In the genomic region with DNA sequence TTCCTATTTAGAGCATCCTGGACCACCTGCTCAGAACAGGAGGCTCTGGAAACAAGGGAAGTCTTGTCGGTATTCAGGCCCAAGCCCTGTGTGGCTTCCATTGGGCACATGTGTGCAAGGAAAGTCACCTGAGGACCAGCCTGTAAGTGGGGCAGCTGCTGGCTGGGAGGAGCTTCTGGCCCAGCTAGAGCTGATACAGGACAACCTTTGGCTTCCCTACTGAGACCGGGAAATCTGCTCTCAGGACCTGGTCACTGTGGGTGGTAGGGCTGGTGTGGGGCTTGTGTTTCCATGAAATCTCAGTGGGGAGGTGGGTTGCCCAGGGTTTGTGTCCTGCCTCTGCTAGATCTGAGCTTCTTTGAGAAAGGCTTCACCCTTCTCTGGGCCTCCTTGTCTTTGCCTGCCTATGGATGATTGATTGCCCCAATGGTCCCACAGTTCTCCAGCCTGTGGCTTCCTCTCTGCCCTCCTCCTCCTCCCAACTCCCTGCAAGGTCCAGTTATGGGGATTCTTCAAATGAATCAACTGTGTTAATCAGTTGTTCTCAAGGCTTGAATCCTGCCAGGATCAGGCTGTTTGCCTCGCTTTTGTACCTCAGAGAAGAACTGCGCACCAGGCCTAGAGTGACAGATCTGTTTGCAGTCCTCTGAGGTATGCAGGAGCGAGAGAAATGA, we compare ENCODE assay signal across 24 mouse cellular contexts. TPM values are rescaled to one million over a fixed set of nuclear protein-coding genes. Genes with fewer than 3 reads are reported as not detected.
A peak's percentile ranks its signal among the peaks of the same experiment; 100 is the strongest.
DNase-seq lines count a peak whose midpoint lies in the region; ATAC-seq lines count a peak whose summit lies in the region.
"Had no signal": no experiment of that assay in that cellular context is flagged by ENCODE, and none has a peak within 500 bp of the region (broad histone marks: within the 10 kb centered on the region; RNA-seq: fewer than 3 reads in every experiment).

No protein-coding gene starts in this region.

- no peak for ATAC-seq in heart, embryonic 12.5 days (ENCODE audit: insufficient number of reproducible peaks, low FRiP score)
- no peak for ATAC-seq in liver, embryonic 15.5 days (ENCODE audit: insufficient read depth)
- ATAC-seq: forebrain, embryonic 15.5 days; intestine, embryonic 15.5 days had no signal

- peak overlapping the region; percentile 26; the same call in 1 of the 2 replicates for H3K4me3 ChIP-seq in heart, embryonic 12.5 days
- H3K4me3 ChIP-seq in embryonic facial prominence, embryonic 10.5 days: no peak overlapping the region
- peak overlapping the region; percentile 78 for H3K4me3 ChIP-seq in liver, embryonic 15.5 days (replicated peaks)
- H3K4me3 ChIP-seq: embryonic facial prominence, embryonic 15.5 days; forebrain, embryonic 15.5 days; heart, adult 2 months; hindbrain, embryonic 13.5 days; intestine, embryonic 15.5 days; neural tube, embryonic 15.5 days had no signal

- no peaks in the 10 kb centered on the region for H3K9me3 ChIP-seq in heart, embryonic 12.5 days (replicated peaks)
- no peaks in the 10 kb centered on the region for H3K9me3 ChIP-seq in embryonic facial prominence, embryonic 10.5 days
- H3K9me3 ChIP-seq in liver, embryonic 15.5 days (replicated peaks): no peaks in the 10 kb centered on the region
- H3K9me3 ChIP-seq: embryonic facial prominence, embryonic 15.5 days; forebrain, embryonic 15.5 days; hindbrain, embryonic 13.5 days; intestine, embryonic 15.5 days; neural tube, embryonic 15.5 days had no signal

- H3K9ac ChIP-seq in heart, embryonic 12.5 days: peak overlapping the region; percentile 39
- peak overlapping the region; percentile 74 for H3K9ac ChIP-seq in liver, embryonic 15.5 days
- H3K9ac ChIP-seq: embryonic facial prominence, embryonic 15.5 days; forebrain, embryonic 15.5 days; hindbrain, embryonic 13.5 days; intestine, embryonic 15.5 days; neural tube, embryonic 15.5 days had no signal

- peaks cover 39% of the 10 kb centered on the region for H3K4me1 ChIP-seq in heart, embryonic 12.5 days (replicated peaks)
- H3K4me1 ChIP-seq in embryonic facial prominence, embryonic 10.5 days: peaks cover 19% of the 10 kb centered on the region
- H3K4me1 ChIP-seq in liver, embryonic 15.5 days (replicated peaks): peaks cover 99% of the 10 kb centered on the region
- H3K4me1 ChIP-seq: embryonic facial prominence, embryonic 15.5 days; forebrain, embryonic 15.5 days; neural tube, embryonic 15.5 days had no signal

- H3K27ac ChIP-seq in heart, embryonic 12.5 days (ENCODE audit: poor library complexity, severe bottlenecking): peak overlapping the region; percentile 88
- H3K27ac ChIP-seq in embryonic facial prominence, embryonic 10.5 days (replicated peaks): peak overlapping the region; percentile 57; the same call in 1 of the 2 replicates
- H3K27ac ChIP-seq in liver, embryonic 15.5 days (replicated peaks): peak overlapping the region; percentile 93
- H3K27ac ChIP-seq: embryonic facial prominence, embryonic 15.5 days; forebrain, embryonic 15.5 days; hindbrain, embryonic 13.5 days; intestine, embryonic 15.5 days; neural tube, embryonic 15.5 days had no signal

- DNase-seq in heart, adult 8-10 months (ENCODE audit: low spot score): no peak
- DNase-seq in embryonic facial prominence, embryonic 10.5 days (ENCODE audit: low spot score): no peak
- DNase-seq in kidney, postnatal 14 days: peak; percentile 59
- DNase-seq in ovary, postnatal 36 days (ENCODE audit: low spot score): no peak
- DNase-seq in layer of hippocampus, adult 9-11 months: no peak
- DNase-seq: cerebellum, adult 8-10 months; heart, adult 2 months; lung, postnatal 14 days; spleen, adult 18-20 months; thymus, postnatal 4 days had no signal

- H3K36me3 ChIP-seq in heart, embryonic 12.5 days: no peaks in the 10 kb centered on the region
- H3K36me3 ChIP-seq in embryonic facial prominence, embryonic 10.5 days (replicated peaks): no peaks in the 10 kb centered on the region
- H3K36me3 ChIP-seq in liver, embryonic 15.5 days (replicated peaks): peaks cover 18% of the 10 kb centered on the region; the same call in 1 of the 2 replicates
- H3K36me3 ChIP-seq: embryonic facial prominence, embryonic 15.5 days; forebrain, embryonic 15.5 days; hindbrain, embryonic 13.5 days; intestine, embryonic 15.5 days; neural tube, embryonic 15.5 days had no signal

- 58% methylated on average over 5 of the region's 5 CpGs for WGBS in heart, embryonic 12.5 days
- WGBS in embryonic facial prominence, embryonic 10.5 days: 76% methylated on average over 5 of the region's 5 CpGs
- 54% methylated on average over 5 of the region's 5 CpGs for WGBS in liver, embryonic 15.5 days (ENCODE audit: insufficient replicate concordance)

- peak overlapping the region; percentile 62 for H3K4me2 ChIP-seq in heart, embryonic 12.5 days
- peak overlapping the region; percentile 96 for H3K4me2 ChIP-seq in liver, embryonic 15.5 days
- H3K4me2 ChIP-seq: embryonic facial prominence, embryonic 15.5 days; forebrain, embryonic 15.5 days; hindbrain, embryonic 13.5 days; intestine, embryonic 15.5 days; neural tube, embryonic 15.5 days had no signal

- H3K27me3 ChIP-seq in heart, embryonic 12.5 days (replicated peaks): peaks cover 30% of the 10 kb centered on the region
- H3K27me3 ChIP-seq in embryonic facial prominence, embryonic 10.5 days (replicated peaks; ENCODE audit: low read depth, poor library complexity, severe bottlenecking): peaks cover 46% of the 10 kb centered on the region
- H3K27me3 ChIP-seq in liver, embryonic 15.5 days: peaks cover 29% of the 10 kb centered on the region

RNA-seq across cellular contexts. Expression of gene Adra2b, which starts 6.8 kb away (rescaled TPM):
- 7.1 and 7.6 TPM in 2 replicates for polyA plus RNA-seq in heart, embryonic 12.5 days (2016; fragmentation: Nextera tagmentation; extraction: Ambion mirVana)
- total RNA-seq in heart, adult 8-10 months (2022): under 1 TPM; 0.41 to 0.78 (median 0.70) TPM
- polyA plus RNA-seq in embryonic facial prominence, embryonic 10.5 days (2016; fragmentation: Nextera tagmentation; extraction: Ambion mirVana): 1.9 and 2.2 TPM in 2 replicates
- 21.7 and 24.0 TPM in 2 replicates for polyA plus RNA-seq in liver, embryonic 15.5 days (2015; fragmentation: Nextera tagmentation; extraction: Ambion mirVana)
- total RNA-seq: megakaryocyte-erythroid progenitor cell, adult 5-6 weeks; monocyte, adult 5-6 weeks had no signal

RNA-seq across cellular contexts. Expression of gene Astl, which starts 31.4 kb away (rescaled TPM):
- not detected in 2 replicates for polyA plus RNA-seq in heart, embryonic 12.5 days (2016; fragmentation: Nextera tagmentation; extraction: Ambion mirVana)
- total RNA-seq in heart, adult 8-10 months (2022): not detected
- polyA plus RNA-seq in embryonic facial prominence, embryonic 10.5 days (2016; fragmentation: Nextera tagmentation; extraction: Ambion mirVana): 0.09 and 0.15 TPM in 2 replicates
- 0.03 TPM in 1 of 2 replicates, not detected in the other for polyA plus RNA-seq in liver, embryonic 15.5 days (2015; fragmentation: Nextera tagmentation; extraction: Ambion mirVana)
- total RNA-seq: adrenal gland, adult 18-20 months; ES-E14; gastrocnemius, adult 18-20 months; heart, adult 2 months; layer of hippocampus, adult 8-10 months; left cerebral cortex, postnatal 10 days; megakaryocyte-erythroid progenitor cell, adult 5-6 weeks had no signal
- polyA plus RNA-seq: embryonic facial prominence, embryonic 15.5 days; forebrain, embryonic 15.5 days; heart, adult 2 months; hindbrain, embryonic 13.5 days; intestine, embryonic 15.5 days; neural tube, embryonic 15.5 days had no signal

RNA-seq across cellular contexts. Expression of gene Dusp2, which starts 33.9 kb away (rescaled TPM):
- 23.8 and 26.3 TPM in 2 replicates for polyA plus RNA-seq in heart, embryonic 12.5 days (2016; fragmentation: Nextera tagmentation; extraction: Ambion mirVana)
- total RNA-seq in heart, adult 8-10 months (2022): 1 to 10 TPM in 2 of 4 experiments, under 1 TPM in 2; 0.27 to 1.6 (median 0.69) TPM
- polyA plus RNA-seq in embryonic facial prominence, embryonic 10.5 days (2016; fragmentation: Nextera tagmentation; extraction: Ambion mirVana): 3.3 and 3.6 TPM in 2 replicates
- 2.6 and 2.9 TPM in 2 replicates for polyA plus RNA-seq in liver, embryonic 15.5 days (2015; fragmentation: Nextera tagmentation; extraction: Ambion mirVana)

RNA-seq across cellular contexts. Expression of gene Gpat2, which starts 55.2 kb away (rescaled TPM):
- 0.44 and 0.45 TPM in 2 replicates for polyA plus RNA-seq in heart, embryonic 12.5 days (2016; fragmentation: Nextera tagmentation; extraction: Ambion mirVana)
- total RNA-seq in heart, adult 8-10 months (2022): not detected
- 0.12 and 0.26 TPM in 2 replicates for polyA plus RNA-seq in embryonic facial prominence, embryonic 10.5 days (2016; fragmentation: Nextera tagmentation; extraction: Ambion mirVana)
- polyA plus RNA-seq in liver, embryonic 15.5 days (2015; fragmentation: Nextera tagmentation; extraction: Ambion mirVana): 0.35 and 0.63 TPM in 2 replicates
- total RNA-seq: gastrocnemius, adult 18-20 months; heart, adult 2 months; megakaryocyte-erythroid progenitor cell, adult 5-6 weeks; monocyte, adult 5-6 weeks had no signal
- polyA plus RNA-seq: forebrain, embryonic 15.5 days had no signal
